Mouse (Mus musculus): ENCODE results near the gene Ubac1.

Ubac1 gene

GRCm38 (mm10) chr2:26024138-26025075, 2.9 kb upstream of the Ubac1 start:
- DNase-seq (ENCODE audit: extremely low read depth, low read depth, low spot score), result no peak

GRCm38 (mm10) chr2:26022626-26023025, 1.1 kb upstream of the Ubac1 start:
- DNase-seq (ENCODE audit: extremely low read depth, low read depth, low spot score), result no peak

GRCm38 (mm10) chr2:26022258-26022565, 665 bp upstream of the Ubac1 start:
- no peak for DNase-seq (ENCODE audit: extremely low read depth, low read depth, low spot score)

- no peak for DNase-seq (ENCODE audit: extremely low read depth, low read depth, low spot score)
Measured at GRCm38 (mm10) chr2:26020714-26021560, 610 bp downstream of the Ubac1 start.

- DNase-seq (ENCODE audit: extremely low read depth, low read depth, low spot score), result no peak
Measured at GRCm38 (mm10) chr2:26019923-26020322, 1.6 kb downstream of the Ubac1 start.

GRCm38 (mm10) chr2:26017326-26017725, 4.2 kb downstream of the Ubac1 start:
- DNase-seq (ENCODE audit: extremely low read depth, low read depth, low spot score), result no peak

- no peak for DNase-seq (ENCODE audit: extremely low read depth, low read depth, low spot score)
Measured at GRCm38 (mm10) chr2:26013674-26014073, 7.9 kb downstream of the Ubac1 start.

GRCm38 (mm10) chr2:26011420-26011819, 10.1 kb downstream of the Ubac1 start:
- DNase-seq (ENCODE audit: extremely low read depth, low read depth, low spot score), result no peak

- DNase-seq (ENCODE audit: extremely low read depth, low read depth, low spot score), result no peak
Measured at GRCm38 (mm10) chr2:26002001-26002400, 19.5 kb downstream of the Ubac1 start.

GRCm38 (mm10) chr2:26001136-26001535, 20.4 kb downstream of the Ubac1 start:
- no peak for DNase-seq (ENCODE audit: extremely low read depth, low read depth, low spot score)

GRCm38 (mm10) chr2:25997716-25998115, 23.8 kb downstream of the Ubac1 start:
- no peak for DNase-seq (ENCODE audit: extremely low read depth, low read depth, low spot score)

- DNase-seq (ENCODE audit: extremely low read depth, low read depth, low spot score), result no peak
Measured at GRCm38 (mm10) chr2:25994791-25995190, 26.8 kb downstream of the Ubac1 start.

GRCm38 (mm10) chr2:25992285-25992684, 29.3 kb downstream of the Ubac1 start:
- DNase-seq (ENCODE audit: extremely low read depth, low read depth, low spot score), result no peak

- no peak for DNase-seq (ENCODE audit: extremely low read depth, low read depth, low spot score)
Measured at GRCm38 (mm10) chr2:25989651-25990050, 31.9 kb downstream of the Ubac1 start.

- no peak for DNase-seq (ENCODE audit: extremely low read depth, low read depth, low spot score)
Measured at GRCm38 (mm10) chr2:25987817-25988216, 33.7 kb downstream of the Ubac1 start.

- DNase-seq (ENCODE audit: extremely low read depth, low read depth, low spot score), result no peak
Measured at GRCm38 (mm10) chr2:25986601-25987000, 34.9 kb downstream of the Ubac1 start.

- peak; percentile 97 for DNase-seq (ENCODE audit: extremely low read depth, low read depth, low spot score)
Measured at GRCm38 (mm10) chr2:25983159-25983907, 38.2 kb downstream of the Ubac1 start, which contains the start of gene Camsap1. TSS of gene Camsap1 (minus strand) at chr2:25983282.

GRCm38 (mm10) chr2:25982426-25983091, 39.0 kb downstream of the Ubac1 start:
- DNase-seq (ENCODE audit: extremely low read depth, low read depth, low spot score), result no peak

- no peak for DNase-seq (ENCODE audit: extremely low read depth, low read depth, low spot score)
Measured at GRCm38 (mm10) chr2:25982052-25982425, 39.5 kb downstream of the Ubac1 start.

- DNase-seq (ENCODE audit: extremely low read depth, low read depth, low spot score), result no peak
Measured at GRCm38 (mm10) chr2:25978997-25979396, 42.5 kb downstream of the Ubac1 start.
